Mouse (Mus musculus) midbrain, embryonic 15.5 days (tissue): ENCODE results near the gene H2al1m. TPM values are rescaled to one million over a fixed set of nuclear protein-coding genes. Genes with fewer than 3 reads are reported as not detected.
"Not testable (repeated sequence)": the region's sequence is repeated elsewhere in the genome, so short reads cannot be mapped to it uniquely, and the experiment has no call there.

ENCODE experiments used
- ATAC-seq: fragments of 200-750 bp; cut with Nextera tagmentation; replicated peaks from 2 replicates; pipeline ENCODE4 v1.8.0; 2017; ENCODE audit warnings: moderate TSS enrichment
- H3K27ac ChIP-seq: fragments of 300-500 bp; sonication (generic); 2 replicates; pipeline ENCODE4 v1.5.1; 2015; ENCODE audit warnings: mild to moderate bottlenecking, inconsistent platforms
- H3K27me3 ChIP-seq: fragments of 300-500 bp; sonication (generic); replicated peaks from 2 replicates; pipeline ENCODE4 v1.6.1; 2015; ENCODE audit warnings: inconsistent platforms
- H3K36me3 ChIP-seq: fragments of 300-500 bp; sonication (generic); replicated peaks from 2 replicates; pipeline ENCODE4 v1.6.1; 2015; ENCODE audit warnings: inconsistent platforms
- H3K4me1 ChIP-seq: fragments of 300-500 bp; sonication (generic); 2 replicates; pipeline ENCODE4 v1.6.1; 2015; ENCODE audit warnings: inconsistent platforms
- H3K4me2 ChIP-seq: fragments of 300-500 bp; sonication (generic); 2 replicates; pipeline ENCODE4 v1.6.1; 2015; ENCODE audit warnings: inconsistent platforms, mild to moderate bottlenecking, moderate library complexity
- H3K4me3 ChIP-seq: fragments of 300-500 bp; sonication (generic); 2 replicates; pipeline ENCODE4 v1.5.1; 2015; ENCODE audit warnings: mild to moderate bottlenecking, inconsistent platforms
- H3K9ac ChIP-seq: fragments of 300-500 bp; sonication (generic); 2 replicates; pipeline ENCODE4 v1.6.1; 2015; ENCODE audit warnings: mild to moderate bottlenecking, inconsistent platforms
- H3K9me3 ChIP-seq: fragments of 300-500 bp; sonication (generic); 2 replicates; pipeline ENCODE4 v1.6.1; 2016; ENCODE audit warnings: inconsistent platforms
- WGBS: fragments of 180-500 bp; shearing (Covaris S2); methylation state at CpG from one replicate; pipeline ENCODE4 v1.1.7; 2015; ENCODE audit warnings: mixed read lengths; 5-methylcytosine and 5-hydroxymethylcytosine counted together
- polyA plus RNA-seq: library from polyadenylated mRNA; unstranded; fragments of >200 nt; fragmentation: Nextera tagmentation; extraction: Ambion mirVana; gene quantifications from 2 replicates; pipeline ENCODE4 v1.2.1, GENCODE M21; 2015

The H2al1m gene
- polyA plus RNA-seq, 1 experiment from 2014 or later: 0.81 TPM

DNA sequence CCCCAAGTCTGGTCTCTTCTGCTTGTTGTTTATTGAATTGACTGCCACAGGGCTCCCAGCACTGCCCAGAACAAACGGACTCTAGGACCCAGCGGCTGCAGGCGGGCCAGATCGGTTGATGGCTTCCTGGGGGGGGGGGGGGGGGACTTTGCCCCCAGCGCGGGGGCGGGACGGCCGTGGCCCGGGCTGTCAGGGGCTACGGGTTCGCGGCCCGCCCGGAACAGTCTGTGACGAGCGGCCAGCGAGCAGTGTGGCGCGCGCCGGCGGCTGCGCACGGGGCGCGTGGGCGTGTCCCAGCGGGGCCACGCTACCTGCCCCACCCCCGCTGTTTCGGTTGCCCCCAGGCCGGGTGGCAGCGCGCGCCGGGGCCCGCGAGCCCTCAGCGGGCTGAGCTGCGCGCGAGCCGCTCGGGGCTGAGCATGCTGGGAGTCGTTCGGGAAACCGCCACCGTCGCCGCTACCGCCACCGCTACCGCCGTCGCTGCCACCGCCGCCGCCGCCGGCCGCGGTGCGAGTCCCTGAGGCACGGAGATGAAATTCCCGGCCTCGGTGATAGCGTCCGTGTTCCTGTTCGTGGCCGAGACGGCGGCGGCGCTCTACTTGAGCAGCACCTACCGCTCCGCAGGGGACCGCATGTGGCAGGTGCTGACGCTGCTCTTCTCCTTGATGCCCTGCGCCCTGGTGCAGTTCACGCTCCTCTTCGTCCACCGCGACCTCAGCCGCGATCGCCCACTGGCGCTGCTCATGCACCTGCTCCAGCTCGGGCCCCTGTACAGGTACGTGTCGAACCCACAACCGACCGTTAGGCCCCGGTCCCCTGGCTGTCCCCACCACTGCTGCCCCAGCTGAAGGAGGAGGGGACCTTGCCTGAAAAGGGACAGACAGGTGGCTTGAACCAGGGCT is 10.9 kb upstream of the H2al1m start, which contains the start of gene Xk:
Xk (plus strand) TSS at position 297 of the 902 bp plus-strand sequence.
- no peaks in the 10 kb centered on the region for H3K27me3 ChIP-seq
- peak within 1 kb of the TSS; percentile 46 for H3K4me2 ChIP-seq
- H3K36me3 ChIP-seq: no peaks in the 10 kb centered on the region
- peak within 1 kb of the TSS; percentile 58 for H3K9ac ChIP-seq
- H3K9me3 ChIP-seq: no peaks in the 10 kb centered on the region
- H3K27ac ChIP-seq: peak within 1 kb of the TSS; percentile 68
- H3K4me3 ChIP-seq: peak within 1 kb of the TSS; percentile 56
- no peaks in the 10 kb centered on the region for H3K4me1 ChIP-seq
- ATAC-seq: peak; percentile 94
- WGBS: 14% methylated on average over 87 of the region's 94 CpGs

DNA sequence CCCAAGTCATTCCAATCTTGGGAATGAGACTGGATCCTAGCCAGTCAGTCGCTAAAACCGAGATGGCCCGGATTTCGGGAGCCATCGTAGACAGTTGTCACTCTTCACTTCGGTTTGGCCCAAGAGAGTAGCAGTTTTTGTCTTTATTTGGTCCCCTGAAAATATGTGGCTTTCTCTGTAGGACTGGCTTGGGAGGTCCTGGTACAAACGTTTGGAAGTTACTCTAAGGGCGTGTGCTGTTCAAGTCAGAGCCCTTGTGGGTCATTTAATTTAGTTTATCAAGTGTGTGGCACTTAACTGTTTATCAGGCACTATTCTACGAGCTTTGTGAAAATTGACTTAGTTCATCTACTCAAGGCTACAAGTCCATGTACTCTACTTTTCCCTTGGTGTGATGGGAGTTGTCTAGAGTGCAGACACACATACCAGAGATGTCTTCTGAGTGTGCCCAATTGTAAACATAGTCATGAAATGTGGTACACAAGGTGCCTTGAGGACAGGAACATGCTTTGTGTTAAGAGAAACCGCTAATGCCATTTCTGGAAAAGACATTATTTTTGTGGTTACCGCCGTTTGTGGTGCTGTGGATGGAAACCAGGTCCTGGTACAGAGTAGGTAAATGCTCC is 10.1 kb upstream of the H2al1m start:
- 61% methylated on average over 12 of the region's 12 CpGs for WGBS
- Histone ChIP-seq H3K4me2 (peak overlapping the region; percentile 46), H3K36me3 (no peaks in the 10 kb centered on the region), H3K27me3 (no peaks in the 10 kb centered on the region), H3K27ac (no peak overlapping the region), H3K9me3 (no peaks in the 10 kb centered on the region), H3K4me1 (no peaks in the 10 kb centered on the region), H3K9ac (peak overlapping the region; percentile 58), H3K4me3 (peak overlapping the region; percentile 56)
- no peak for ATAC-seq

DNA sequence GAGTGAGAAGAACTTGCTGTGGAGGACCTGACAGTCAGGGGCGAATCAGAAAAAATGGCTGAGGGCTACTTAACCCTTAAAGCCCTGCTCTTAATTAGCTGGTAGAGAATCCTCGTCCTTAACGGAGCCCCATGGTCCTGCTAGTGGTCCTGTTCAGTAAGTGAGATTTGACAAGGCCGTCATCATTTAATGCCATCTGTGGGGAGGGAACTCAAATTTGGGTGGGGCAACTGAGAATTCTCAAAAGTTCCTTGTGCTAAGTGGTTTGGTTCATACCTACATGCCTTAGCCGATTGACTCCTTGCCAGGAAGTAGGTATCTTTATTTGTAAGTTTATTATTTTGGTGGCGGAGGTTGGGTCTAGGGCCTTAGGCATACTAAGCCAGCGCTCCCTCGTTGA is 9.2 kb upstream of the H2al1m start:
- Histone ChIP-seq H3K9me3 (no peaks in the 10 kb centered on the region), H3K27ac (no peak overlapping the region), H3K9ac (no peak overlapping the region), H3K4me1 (no peaks in the 10 kb centered on the region), H3K4me3 (no peak overlapping the region), H3K4me2 (no peak overlapping the region), H3K27me3 (no peaks in the 10 kb centered on the region), H3K36me3 (no peaks in the 10 kb centered on the region)
- WGBS: 82% methylated on average over 8 of the region's 8 CpGs
- ATAC-seq: no peak

DNA sequence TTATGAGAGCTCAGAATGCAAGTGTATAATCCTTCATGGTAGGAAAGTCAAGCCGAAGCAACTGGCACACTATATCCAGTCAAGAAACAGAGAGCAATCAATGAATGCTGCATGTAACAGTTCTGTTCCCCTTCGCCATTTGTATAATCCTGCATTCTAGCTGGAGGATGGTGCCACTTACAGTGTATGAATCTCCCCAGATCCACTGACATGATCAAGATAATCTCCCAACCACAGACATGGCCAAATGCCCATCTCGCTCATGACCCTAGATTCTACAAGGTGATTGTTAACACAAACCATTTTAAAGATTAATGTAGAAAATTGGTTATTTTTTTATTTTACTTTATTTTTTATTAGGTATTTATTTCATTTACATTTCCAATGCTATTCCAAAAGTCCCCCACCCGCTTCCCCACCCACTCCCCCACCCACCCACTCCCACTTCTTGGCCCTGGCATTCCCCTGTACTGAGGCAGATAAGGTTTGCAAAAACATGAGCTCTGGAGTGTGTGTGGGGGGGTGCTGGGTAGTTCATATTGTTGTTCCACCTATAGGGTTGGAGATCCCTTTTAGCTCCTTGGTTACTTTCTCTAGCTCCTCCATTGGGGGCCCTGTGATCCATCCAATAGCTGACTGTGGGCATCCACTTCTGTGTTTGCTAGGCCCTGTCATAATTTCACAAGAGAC is 9.7 kb downstream of the H2al1m start:
- H3K4me2 ChIP-seq, H3K9me3 ChIP-seq, H3K27ac ChIP-seq, H3K9ac ChIP-seq, H3K4me3 ChIP-seq, H3K4me1 ChIP-seq, ATAC-seq, H3K27me3 ChIP-seq, H3K36me3 ChIP-seq: not testable (repeated sequence)
- 88% methylated on average over 4 of the region's 4 CpGs for WGBS

DNA sequence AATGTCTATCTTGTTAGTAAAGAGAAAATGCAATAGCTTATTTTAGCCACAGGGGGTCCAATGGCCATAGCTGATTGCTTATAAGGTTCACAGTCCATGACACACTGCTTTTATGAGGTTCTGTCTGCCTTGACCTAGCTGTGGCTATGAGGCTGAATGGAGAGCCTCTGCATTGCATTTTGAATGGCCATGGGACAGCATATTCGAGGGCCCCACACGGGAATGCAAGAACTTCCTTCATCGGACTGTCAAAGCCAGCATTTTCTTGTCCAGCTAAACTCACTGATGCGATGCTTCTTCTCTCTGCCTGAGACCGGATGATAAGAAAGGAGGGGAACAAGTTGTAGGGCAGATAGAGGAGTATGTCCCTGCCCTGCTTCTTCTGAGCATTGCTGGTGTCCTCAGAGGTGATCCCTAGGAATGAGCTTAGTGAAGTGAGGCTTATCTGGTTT is 14.9 kb downstream of the H2al1m start:
- Histone ChIP-seq H3K4me1 (no peaks in the 10 kb centered on the region), H3K36me3 (no peaks in the 10 kb centered on the region), H3K4me3 (no peak overlapping the region), H3K27ac (no peak overlapping the region), H3K27me3 (no peaks in the 10 kb centered on the region), H3K9ac (no peak overlapping the region), H3K9me3 (no peaks in the 10 kb centered on the region), H3K4me2 (no peak overlapping the region)
- 85% methylated on average over 5 of the region's 5 CpGs for WGBS
- ATAC-seq: no peak

DNA sequence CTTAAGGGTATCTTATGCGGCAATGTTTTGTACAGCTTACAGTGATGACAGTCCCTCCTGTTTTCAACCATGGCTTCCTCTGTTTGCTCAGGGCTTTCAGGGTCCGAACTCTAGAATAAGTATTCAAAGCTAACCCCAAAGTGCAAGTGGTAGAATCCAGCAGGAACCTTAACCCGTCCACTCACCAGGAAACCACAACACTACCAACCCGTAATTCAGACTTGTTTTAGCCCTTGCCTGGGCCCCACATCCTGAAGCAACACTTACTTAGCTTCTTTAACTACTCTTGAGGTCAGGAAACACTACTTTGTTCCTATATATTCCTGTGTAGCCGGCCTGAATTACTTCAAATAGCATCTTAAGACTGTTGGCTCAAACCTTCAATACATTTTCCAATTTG is 19.2 kb downstream of the H2al1m start:
- 81% methylated on average over 5 of the region's 5 CpGs for WGBS
- no peak overlapping the region for H3K27ac ChIP-seq
- ATAC-seq: no peak

DNA sequence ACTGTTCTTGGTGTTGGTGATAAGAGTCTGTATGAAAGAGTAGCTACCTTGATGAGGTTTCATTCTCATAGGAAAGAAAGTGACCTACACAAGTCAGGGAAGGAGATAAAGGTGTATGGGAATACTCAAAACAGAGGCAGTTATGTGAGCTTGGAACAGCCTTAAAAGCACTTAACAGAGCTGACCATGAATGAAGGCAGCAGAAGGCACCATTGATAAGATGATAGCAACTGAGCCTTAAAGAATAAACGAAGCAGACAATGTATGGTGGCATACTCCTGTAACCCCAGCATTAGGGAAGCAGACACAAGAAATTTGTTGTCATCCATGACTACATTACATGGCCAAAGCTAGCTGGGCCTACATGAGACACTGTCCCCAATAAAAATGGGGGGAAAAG is 19.9 kb downstream of the H2al1m start:
- Histone ChIP-seq H3K4me1 (no peaks in the 10 kb centered on the region), H3K4me3 (no peak overlapping the region), H3K4me2 (no peak overlapping the region), H3K27ac (no peak overlapping the region), H3K27me3 (no peaks in the 10 kb centered on the region), H3K9ac (no peak overlapping the region), H3K9me3 (no peaks in the 10 kb centered on the region), H3K36me3 (no peaks in the 10 kb centered on the region)
- 73% methylated on average over 1 of the region's 1 CpGs for WGBS
- ATAC-seq: no peak

More for the DNA sequence above, 19.2 kb downstream of the H2al1m start:
- H3K27me3 ChIP-seq: no peaks in the 10 kb centered on the region
- no peak overlapping the region for H3K9ac ChIP-seq
- H3K4me2 ChIP-seq: no peak overlapping the region
- H3K9me3 ChIP-seq: no peaks in the 10 kb centered on the region
- no peak overlapping the region for H3K4me3 ChIP-seq
- no peaks in the 10 kb centered on the region for H3K36me3 ChIP-seq
- H3K4me1 ChIP-seq: no peaks in the 10 kb centered on the region

DNA sequence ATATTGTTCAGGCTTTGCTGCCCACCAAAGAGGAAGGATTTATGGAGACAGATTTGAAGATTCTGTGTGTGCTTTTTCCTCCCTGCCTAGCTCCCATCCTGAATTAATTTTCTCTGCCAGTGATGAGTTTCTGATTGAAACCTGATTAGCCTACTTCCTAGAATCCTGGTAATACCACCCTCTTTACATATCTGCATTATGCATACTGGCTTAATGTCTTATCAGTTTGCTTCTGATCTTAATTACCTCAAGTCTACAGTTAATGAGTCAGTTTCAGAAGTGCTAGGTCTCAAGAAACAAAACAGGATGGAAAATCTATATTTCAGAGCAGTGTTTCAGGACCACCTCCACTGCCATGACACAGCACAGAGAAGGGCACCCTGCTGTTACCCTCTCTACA is 32.9 kb downstream of the H2al1m start:
- H3K4me3 ChIP-seq, H3K9me3 ChIP-seq, H3K36me3 ChIP-seq, ATAC-seq, H3K4me1 ChIP-seq, H3K27me3 ChIP-seq, H3K4me2 ChIP-seq, H3K27ac ChIP-seq, H3K9ac ChIP-seq: not testable (repeated sequence)

DNA sequence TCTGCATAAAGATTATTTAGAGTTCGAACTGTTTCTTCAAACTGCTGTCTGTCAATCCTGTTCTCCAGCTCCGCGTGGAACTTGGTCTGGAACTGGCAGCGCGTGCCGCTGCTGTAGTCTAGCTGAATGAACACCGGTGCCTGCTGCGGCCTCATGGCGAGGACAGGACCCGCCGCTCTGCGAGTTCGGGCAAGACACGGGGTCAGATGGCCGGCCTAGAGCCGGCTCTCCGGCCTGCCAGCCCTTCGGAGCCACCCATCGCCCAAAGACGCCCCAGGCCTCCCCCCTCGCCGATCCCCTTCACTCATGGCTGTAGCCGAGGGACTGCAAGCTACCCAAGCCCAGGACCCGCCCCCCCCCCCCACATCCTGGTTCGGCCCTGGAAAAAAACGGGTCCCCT is 44.4 kb downstream of the H2al1m start:
- not testable (repeated sequence) for H3K4me2 ChIP-seq, H3K27me3 ChIP-seq, H3K9me3 ChIP-seq, H3K4me3 ChIP-seq, H3K4me1 ChIP-seq, H3K27ac ChIP-seq, ATAC-seq, H3K36me3 ChIP-seq, H3K9ac ChIP-seq
- 90% methylated on average over 23 of the region's 26 CpGs for WGBS

DNA sequence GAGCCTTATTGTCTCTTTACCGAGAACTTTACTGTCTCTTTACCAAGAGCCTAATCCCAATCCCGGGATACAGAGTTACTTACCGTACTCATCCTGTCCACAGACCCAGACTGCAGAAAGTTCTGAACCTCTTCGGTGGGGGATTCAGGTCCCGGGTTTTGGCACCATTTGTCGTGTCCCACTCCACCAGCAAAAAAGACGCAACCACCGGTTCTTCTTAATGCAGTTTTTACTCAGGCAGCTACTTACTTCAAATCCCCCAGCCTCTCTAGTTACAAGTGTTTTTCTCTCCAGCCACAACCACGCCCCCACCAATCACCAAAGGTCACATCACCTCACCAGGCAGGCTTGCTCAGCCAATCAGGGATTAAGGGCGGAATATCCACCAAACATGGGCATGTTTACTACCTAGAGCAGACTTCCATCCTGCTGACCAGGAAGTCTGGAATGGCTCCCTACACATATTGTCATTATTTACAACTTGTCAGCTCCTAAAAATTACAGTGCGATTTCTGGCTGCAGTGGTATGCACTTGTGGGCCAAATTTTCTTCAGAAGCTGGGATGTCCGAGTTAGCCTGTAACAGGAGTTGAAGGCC is 48.9 kb downstream of the H2al1m start:
- not testable (repeated sequence) for H3K9ac ChIP-seq, H3K4me3 ChIP-seq, H3K36me3 ChIP-seq, H3K27me3 ChIP-seq, H3K4me2 ChIP-seq, H3K9me3 ChIP-seq, ATAC-seq, H3K27ac ChIP-seq, H3K4me1 ChIP-seq
- WGBS: 86% methylated on average over 12 of the region's 12 CpGs

DNA sequence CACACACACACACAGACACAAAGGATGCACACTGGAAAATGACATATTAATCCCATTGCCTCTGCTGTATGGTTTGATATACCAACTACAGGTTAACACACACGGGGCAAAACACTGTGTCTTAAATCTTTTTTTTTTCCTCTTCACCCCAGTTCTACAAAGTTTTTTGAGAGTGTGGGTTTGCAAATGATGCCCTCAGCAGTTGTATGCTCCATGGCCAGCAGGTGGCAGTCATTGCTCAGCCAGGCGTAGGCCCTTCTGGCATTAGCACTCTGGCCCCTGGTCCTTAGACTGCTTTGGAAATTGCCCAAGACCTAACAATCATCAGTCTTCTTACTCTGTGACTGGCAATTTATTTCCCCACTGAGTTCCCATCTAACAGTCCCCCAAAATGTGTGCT is 49.5 kb downstream of the H2al1m start:
- not testable (repeated sequence) for H3K4me1 ChIP-seq, H3K36me3 ChIP-seq, H3K9me3 ChIP-seq, ATAC-seq, H3K27me3 ChIP-seq, H3K4me3 ChIP-seq, H3K4me2 ChIP-seq, H3K27ac ChIP-seq, H3K9ac ChIP-seq
- WGBS: 46% methylated on average over 2 of the region's 2 CpGs
